Mouse (Mus musculus): Measurements from ENCODE around the gene Prkar1a.

Gene Prkar1a

DNA sequence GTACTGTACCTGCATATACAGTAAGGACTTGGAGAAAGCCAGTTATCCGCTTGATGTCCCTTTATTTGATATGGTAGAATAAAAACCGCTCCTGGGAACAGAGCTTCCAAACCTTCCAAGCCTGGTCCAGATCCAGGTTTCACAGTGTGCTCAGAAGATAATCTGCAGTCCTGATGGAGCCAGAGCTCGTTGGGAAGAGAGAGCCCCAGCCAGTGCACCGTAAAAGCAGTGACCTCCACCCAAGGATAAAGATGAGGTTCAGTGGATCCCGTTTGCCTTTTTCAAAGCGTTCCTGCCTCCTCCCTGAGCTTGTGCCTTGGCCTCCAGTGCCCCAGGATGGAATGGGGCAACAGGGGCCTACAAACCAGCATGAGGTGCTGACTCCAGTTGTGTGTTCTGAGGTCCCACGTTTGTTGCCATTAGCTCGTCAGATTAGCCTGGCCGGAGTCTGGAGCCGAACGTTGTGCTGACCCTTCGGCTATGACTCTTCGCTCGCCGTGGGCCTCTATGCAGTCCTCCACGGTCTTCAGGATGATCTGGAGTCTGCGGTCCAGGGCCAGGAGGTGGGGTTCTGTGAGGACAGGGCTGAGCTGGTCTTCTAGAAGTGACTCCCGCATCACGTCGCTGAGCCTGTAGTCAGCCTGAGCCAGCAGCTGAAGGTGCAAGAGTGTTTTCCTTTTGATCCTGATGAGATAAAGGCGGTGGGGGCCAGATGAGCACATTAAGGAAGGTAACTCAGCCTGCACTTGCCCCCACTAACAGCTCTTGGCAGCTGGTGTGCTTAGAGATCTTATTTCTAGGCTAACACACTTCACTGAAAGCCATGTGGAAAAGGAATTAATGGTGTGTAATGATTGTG is 23.9 kb downstream of the Prkar1a start:
- no peak for DNase-seq (ENCODE audit: low read depth, low spot score)

DNA sequence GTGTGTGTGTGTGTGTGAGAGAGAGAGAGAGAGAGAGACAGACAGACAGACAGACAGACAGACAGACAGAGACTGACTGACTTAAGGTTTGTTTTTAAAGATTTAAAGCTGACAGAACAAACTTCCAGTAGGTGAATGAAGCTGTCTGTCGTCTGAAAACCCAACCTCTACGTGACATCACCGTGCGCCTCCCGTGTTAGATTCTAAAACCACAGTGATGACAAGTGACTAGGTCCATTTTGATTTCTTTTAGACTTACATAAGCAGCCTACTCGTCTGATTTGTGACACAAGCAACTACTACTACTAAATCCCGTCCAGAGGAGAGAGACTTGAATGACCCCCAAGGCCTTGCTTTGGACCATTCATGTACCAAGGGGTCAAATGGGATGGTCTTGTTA is 24.5 kb downstream of the Prkar1a start:
- DNase-seq (ENCODE audit: low read depth, low spot score) = no peak

DNA sequence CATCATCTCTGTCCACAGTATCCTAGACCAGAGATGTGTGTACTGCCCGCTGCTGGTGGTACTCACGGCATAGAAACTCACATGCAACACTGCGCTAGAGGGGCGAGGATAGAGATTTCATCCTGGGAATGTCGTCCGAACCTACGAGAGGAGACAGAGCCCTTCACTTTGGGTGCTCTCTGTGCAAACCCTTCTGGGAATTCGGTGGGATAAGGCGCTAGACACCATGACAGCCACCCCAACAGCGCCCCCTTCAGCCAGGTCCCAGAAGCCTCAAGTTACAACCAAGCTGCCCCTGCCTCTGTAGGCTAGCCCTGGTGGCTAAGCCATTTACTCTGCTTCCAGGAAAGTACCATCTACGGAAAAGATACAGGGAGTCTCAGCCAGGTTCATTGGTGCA is 25.3 kb downstream of the Prkar1a start:
- no peak for DNase-seq (ENCODE audit: low read depth, low spot score)

DNA sequence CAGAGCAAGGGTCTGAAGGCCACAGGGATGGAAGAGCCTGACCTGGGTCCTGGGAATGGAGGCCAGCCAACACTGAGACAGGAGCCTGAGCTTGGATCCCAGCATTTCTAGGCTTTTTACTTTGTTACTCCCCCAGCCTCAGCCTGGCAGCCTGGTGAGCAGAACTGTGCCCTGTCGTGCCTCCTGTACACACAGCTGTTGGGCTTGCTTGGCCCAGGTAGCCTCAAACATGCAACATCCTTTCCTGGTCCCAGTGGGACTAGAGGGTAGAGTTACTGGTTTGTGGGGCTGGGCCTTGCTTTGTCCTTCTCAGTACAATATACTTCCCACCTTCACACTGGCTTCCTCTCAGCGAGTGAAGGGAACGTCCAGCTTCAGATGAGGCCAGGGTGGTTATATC is 26.0 kb downstream of the Prkar1a start:
- DNase-seq (ENCODE audit: low read depth, low spot score) = no peak

DNA sequence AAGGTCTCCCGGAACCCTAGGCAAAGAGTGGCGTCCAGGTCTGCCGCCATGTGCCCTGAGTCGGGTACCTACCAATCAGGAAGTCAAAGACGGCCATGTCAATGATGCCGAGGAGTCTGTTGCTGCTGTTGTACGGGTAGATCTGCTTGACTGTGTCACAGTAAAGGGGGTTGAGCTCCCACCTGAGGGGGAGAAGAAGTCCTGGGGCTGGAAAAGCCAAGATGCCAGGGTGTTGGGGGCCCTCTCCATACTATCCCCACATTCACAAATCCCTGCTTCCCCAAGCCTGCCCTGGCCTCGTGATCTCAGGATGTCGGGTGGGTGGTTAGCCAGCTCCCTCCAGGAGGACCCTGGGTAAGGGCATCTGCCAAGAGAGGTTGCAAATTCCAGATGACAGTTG is 26.6 kb downstream of the Prkar1a start:
- no peak for DNase-seq (ENCODE audit: low read depth, low spot score)

DNA sequence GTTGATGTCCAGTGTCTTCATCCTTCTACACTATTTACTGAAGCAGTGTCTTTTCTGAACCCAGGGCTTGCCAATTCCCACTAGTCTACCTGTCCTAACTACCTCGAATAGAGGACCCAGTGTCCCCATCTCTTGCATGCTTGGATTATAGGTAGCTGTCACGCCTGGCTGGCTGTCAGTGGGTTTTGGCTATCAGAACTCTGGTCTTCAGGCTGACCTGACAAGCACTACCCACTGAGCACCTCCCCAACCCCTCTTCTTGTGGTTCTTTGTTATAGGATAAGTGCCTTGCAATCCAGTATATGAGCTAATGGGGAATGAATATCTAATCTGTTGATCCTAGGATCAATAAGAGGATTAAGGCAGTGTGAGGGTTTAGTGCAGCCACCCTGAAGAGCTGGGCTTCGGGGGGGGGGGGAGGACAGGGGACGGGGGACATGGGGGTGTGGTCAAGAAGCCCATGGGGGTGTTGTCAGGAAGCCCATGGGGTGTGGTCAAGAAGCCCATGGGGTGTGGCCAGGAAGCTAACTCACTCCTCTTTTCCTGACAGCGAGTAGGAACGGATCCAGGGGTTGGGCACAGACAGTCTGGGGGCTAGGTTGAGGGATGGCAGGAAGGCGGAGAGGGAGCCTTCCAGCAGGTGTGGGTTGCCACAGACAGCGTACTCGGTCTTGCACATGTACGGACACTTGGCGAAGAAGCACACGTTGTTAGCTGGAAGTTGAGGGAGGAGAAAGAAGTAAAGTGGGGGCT is 27.6 kb downstream of the Prkar1a start:
- DNase-seq (ENCODE audit: low read depth, low spot score) = peak; percentile 46

DNA sequence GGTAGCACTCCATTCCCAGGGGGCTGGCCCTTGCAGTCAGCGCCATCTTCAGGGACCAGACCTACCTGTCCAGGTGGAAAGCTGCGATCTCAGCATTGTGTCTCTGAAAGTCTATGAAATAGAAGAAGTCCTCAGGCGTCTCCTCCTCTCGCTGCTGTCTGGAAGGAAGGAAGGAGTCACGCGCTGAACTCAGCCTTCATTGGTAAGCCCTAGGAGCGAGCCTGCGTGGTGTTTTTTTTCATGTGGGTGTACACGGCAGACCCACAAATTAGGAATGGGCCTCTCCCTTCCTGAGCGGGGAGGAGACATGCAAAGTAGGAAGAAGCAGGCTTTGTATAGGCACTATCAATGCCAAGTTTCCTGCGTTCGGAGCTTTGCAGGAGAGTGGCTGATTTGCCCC is 29.1 kb downstream of the Prkar1a start:
- no peak for DNase-seq (ENCODE audit: low read depth, low spot score)

DNA sequence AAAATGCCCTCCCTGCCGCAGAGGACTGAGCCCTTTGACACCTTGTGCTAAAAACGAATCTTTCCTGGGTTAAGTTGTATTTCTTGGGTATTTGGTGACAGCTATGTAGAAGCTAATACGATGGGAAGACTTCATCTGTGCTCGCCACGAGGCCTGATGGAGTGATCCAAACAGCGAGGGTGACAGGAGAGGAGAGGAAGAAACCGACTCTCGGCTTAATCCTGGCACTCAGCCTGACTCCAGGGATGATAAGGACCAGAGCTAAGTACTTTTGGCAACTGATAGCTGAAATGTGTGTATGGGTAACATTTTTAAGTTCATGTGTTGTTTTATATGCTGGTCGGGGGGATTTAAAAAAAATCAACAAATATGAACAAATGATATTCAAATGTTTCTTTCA is 31.7 kb downstream of the Prkar1a start:
- DNase-seq (ENCODE audit: low read depth, low spot score) = no peak

DNA sequence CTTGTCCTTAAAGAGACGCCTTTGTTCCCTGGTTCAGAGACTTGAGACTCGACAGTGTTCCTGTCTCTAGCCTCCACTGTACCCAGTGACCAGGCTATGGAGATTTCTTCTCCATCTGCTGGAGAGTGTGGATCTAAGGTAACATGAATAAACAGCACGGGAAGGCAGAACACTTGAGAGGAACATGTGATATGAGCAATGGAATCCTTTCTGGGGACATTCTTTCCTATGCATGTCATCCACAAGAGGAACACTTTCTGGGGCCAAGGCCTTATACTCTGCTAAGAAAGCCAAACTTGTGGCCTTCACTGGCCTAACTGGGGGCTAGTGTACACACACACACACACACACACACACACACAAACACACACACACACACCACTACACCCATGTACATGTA is 32.4 kb downstream of the Prkar1a start:
- no peak for DNase-seq (ENCODE audit: low read depth, low spot score)

DNA sequence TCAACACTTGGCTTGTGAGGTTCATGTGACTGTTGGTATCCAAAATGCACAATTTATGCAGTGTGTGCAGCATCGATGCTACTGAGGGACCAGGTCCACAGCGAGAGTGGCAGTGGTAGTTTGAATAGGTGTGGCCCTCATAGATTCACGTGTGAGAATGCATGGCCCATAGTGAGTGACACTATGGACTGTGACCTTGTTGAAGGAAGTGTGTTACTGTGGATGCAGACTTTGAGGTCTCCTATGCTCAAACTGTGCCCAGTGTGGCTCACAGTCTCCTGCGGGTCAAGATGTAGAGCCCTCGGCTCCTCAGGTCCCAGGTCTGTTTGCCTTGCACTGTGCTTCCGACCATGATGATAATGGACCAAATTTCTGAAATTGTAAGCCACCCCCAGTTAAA is 33.0 kb downstream of the Prkar1a start:
- DNase-seq (ENCODE audit: low read depth, low spot score) = no peak

DNA sequence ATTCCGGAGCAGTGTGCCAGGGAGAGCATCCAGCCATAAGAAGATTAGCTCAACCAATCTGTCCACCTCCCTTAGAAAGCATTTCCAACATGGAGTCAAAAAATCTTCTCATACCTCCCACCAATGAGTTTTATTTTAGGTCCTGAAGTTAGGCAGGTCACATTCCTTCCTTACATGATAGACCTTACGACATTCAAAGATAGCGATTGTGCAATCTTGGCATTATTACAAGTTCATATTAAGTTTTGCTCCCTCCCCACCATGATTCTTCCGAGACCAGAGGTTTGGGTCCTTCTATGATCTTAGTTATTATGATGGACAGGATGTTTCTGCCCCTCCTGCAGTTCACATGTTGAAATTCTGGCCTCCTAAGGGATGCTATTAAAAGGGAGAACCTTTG is 40.3 kb downstream of the Prkar1a start:
- no peak for DNase-seq (ENCODE audit: low read depth, low spot score)

DNA sequence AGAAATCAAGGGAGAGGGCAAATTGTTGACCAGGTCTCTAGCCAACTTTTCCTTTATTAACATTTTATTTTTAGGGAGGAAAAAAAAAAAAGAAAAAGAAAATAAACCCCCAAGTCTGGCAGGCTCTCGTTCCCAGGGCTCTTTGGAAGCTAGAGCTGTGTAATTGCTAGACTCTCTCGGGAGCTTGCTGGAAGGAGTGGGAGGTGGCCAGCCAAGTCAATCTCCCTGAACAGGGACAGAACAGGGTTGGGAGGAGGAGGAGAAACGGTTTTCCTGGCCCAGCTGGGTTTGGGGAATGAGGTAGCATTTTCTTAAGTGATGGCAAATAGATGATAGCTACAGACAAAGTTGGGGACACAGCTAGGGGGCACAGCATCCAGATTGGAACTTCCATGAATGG is 43.5 kb downstream of the Prkar1a start:
- DNase-seq (ENCODE audit: low read depth, low spot score) = no peak

DNA sequence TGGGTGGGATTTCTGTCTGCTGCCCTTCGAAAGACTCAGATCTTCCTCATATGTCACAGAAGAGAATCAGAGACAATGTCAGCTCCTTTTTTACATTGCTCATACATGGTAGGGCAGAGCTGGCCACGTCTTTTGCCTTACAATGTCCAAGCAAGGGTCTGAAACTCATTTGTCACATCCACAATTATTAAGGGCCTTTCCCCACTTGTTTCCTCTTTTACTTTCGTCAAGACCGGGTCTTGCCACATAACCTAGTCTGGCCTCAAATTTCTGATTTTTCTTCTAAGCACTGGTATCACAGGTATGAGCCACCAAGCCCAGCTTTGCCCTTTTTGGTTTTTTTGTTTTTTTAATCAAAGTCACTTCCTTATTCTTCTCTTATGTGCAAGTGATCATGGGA is 47.3 kb downstream of the Prkar1a start:
- DNase-seq (ENCODE audit: low read depth, low spot score) = no peak

DNA sequence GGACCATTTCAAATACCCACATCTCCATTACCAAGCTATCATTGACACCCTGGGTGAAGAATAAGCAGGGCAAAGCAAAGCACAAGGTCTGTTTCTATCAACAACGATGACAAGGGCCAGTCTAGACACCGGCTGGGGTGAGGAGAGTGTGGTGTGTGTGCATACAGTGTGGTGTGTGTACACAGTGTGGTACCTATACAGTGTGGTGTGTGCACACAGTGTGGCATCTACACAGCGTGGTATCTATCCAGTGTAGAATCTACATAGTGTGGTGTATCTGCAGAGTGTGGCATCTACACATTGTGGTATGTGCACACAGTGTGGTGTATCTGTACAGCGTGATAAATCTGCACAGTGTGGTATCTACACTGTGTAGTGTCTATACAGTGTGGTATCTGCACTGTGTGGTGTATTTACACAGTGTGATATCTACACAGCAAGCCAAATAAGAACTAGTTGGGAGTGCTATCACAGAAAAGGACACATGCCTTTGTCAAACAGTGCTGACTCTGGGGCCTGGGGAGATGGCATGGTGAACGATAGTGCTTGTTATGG is 48.0 kb downstream of the Prkar1a start:
- DNase-seq (ENCODE audit: low read depth, low spot score) = no peak

DNA sequence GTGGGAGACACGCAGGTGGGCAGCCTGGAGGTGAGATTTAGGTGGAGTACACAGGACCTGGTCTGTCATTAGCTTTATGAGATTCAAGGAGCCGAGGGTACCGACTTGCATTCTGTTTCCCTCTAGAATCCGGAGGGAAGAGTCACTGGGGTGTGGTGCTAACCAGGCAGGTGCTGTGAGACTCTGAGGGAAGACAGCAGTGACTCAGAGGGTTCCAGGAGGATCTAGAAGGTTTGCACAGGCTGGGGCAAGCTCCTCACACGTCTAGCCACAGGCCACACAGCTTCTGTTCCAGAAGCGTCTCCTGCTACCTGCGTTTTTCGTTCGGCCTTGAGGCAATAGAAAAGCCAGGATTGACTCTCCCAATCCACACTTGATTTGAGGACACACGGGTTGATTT is 49.5 kb downstream of the Prkar1a start:
- DNase-seq (ENCODE audit: low read depth, low spot score) = no peak

DNA sequence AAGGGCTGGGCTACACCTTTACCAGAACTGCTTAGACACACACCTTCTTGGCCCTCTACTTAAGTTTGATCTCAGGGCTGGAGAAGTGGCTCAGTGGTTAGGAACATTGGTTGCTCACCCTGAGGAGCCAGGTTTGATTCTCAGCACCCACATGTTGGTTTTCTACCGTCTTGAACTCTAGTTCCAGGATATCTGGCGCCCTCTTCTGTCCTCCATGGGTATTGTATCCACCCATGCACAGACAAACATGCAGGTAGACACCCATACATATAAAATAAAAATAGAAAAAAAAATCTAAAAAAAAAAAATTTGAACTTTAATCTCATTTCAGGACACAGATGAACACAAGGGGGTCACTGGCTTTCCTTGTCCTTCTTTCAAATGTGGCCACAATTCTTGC is 50.6 kb downstream of the Prkar1a start:
- DNase-seq (ENCODE audit: low read depth, low spot score) = no peak

DNA sequence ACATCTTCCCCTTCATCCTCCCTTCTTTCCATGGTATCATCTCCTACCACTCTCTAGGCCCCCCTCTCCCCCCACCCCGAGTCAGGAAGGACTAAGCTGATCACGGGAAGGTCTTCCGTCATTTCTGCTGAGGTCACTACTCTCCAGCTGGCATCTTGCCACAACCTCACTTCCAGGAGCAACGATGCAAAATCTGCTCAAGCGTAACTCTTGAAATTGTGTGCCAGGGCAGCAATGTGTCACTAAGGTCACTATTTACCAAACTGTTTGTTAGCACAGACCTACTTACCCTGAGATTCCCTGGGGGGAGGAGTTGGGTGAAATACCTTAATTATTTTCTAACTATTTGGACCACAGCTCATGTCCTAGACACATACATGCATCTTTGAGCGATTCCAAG is 51.6 kb downstream of the Prkar1a start:
- DNase-seq (ENCODE audit: low read depth, low spot score) = peak; percentile 23

DNA sequence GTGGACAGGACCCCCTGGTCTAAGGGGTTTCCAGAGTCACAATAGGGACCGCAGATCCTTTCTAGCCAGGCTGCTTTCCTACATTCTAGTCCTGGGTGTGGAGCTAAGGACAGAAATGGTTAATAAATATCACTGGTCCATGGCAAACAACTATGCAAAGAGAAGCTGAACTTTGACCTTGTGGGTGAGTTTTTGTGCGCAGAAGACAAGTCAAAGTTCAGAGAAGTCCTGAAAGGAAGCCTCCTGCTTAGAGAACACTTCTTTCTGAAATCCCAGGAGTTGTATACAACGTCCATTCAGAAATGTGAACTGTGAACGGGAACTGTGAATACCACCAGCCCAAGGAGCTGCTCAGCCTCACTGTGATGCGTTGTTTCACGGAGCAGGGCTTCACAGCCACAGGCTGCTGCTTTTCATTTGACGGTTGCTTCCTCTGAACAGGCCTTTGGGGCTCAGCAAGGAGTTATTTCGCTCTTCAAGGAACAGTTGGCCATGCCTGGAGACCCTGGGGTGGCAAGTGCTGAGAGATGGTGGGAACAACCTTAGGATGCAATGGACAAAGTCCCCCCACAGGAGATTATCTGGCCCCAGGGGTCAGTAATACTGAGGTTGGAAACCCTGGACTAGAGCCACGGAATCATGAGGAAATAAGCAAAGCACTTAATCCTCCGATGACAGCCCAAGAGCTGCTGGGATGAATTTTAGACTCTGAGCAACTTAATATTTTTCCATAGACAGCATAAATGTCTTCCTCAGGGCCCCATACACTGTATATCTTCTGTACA is 53.0 kb downstream of the Prkar1a start:
- no peak for DNase-seq (ENCODE audit: low read depth, low spot score)

DNA sequence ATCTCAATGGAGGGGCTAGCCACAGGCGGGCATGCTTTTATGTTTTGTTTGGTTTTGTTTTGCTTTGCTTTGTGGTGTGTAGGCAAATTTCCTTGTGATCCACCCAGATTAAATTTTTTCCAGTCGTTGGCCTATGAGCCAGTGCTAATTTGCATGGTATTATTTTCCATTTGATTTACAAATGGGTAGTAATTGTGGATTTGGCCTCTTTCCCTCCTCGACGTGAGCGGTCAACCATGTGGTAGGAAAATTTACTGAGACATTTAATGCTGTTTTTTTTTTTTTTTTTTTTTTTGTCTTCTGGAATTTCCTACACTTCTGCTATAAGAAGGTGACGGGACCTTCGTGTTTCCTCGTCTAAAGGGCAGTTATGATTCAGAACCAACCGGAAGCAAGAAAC is 54.6 kb downstream of the Prkar1a start:
- DNase-seq (ENCODE audit: low read depth, low spot score) = no peak

DNA sequence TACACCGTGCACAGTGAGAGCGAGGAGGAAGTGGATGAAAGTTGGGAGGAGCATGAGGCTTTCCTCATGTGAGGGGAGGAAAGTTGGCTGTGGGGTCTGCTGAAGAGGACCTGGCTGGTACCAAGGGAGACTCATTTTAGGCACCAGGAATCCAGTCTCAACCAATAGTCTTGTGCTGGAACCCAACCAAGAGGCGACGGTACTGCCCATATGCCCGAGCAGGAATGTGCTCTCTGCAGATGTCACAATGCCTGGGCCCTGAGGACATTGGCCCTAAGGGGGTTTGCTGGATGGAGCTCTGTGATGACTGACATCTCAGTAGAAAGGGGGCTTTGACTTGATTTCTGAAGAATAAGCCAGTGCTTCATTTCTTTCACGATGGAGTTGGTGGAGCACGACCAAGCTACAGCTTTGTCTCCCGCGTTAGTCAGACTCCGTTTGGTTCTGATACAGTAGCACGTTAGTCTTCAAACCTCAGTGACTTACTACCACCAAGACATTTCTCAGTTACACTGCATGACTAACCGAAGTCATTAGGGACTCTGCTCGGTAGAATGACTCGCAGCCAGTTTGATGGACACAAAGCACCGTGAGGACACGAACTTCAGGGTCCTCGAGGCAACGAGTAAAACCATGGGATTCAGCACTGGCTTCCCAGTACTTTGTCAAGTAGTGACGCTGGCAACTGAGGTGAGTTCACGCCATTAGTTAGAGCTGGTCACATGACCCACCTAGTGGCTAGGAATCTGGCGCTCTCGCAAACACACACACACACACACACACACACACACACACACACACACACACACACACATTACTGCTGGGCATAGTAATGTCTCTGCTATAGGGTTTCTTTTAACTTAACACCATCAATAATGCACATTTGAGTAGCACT is 55.4 kb downstream of the Prkar1a start:
- DNase-seq (ENCODE audit: low read depth, low spot score) = no peak

Measured in retina, postnatal 7 days (tissue).